Comparison of ENCODE assay signal across 13 mouse cellular contexts in the genomic region with DNA sequence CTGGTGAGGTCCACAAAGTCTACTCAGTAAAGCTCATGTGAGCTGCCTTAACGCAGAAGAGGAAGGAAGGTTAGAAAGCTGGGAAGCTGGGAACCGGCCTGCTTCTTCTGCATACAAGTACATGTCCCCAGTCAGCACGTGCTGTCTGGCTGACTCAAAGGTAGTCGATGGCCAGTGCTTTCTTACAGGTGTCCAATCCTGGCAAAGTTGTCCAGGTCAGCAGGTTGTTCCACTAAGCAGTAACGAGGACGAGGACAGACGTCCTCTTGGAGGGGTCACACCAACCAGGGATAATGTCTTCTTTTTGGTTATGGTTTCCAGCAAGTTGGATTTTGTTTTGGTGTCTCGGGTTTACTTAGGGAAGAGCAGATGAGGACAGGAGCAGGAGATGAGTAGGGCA. TPM values are rescaled to one million over a fixed set of nuclear protein-coding genes. Genes with fewer than 3 reads are reported as not detected.
A peak's percentile ranks its signal among the peaks of the same experiment; 100 is the strongest.
DNase-seq lines count a peak whose midpoint lies in the region; ATAC-seq and TF ChIP-seq lines count a peak whose summit lies in the region.
"Had no signal": no experiment of that assay in that cellular context is flagged by ENCODE, and none has a peak within 500 bp of the region (broad histone marks: within the 10 kb centered on the region; RNA-seq: fewer than 3 reads in every experiment).

No protein-coding gene starts in this region.

- ATAC-seq in heart, embryonic 15.5 days (replicated peaks; ENCODE audit: insufficient number of reproducible peaks, insufficient read depth, low FRiP score, low read depth), result no peak
- no peak for ATAC-seq in hindbrain, embryonic 11.5 days (ENCODE audit: low FRiP score)
- ATAC-seq in neural tube, embryonic 11.5 days (ENCODE audit: insufficient read depth, low FRiP score, low TSS enrichment), result no peak
- ATAC-seq: CD4-positive, CD25-positive, alpha-beta regulatory T cell, adult 4 months; midbrain, embryonic 15.5 days had no signal

- no peak for TF ChIP-seq POLR2A in heart, adult 2 months (IDR thresholded peaks at IDR 0.05; ENCODE audit: insufficient read depth, low read depth, low read length)
- no peak for TF ChIP-seq POLR2A in kidney, adult 2 months (IDR thresholded peaks at IDR 0.05; ENCODE audit: low read depth, low read length)

- H3K79me2 ChIP-seq in heart, adult 2 months (replicated peaks; ENCODE audit: control insufficient read depth, insufficient read depth, low read length), result no peaks in the 10 kb centered on the region

- no peak overlapping the region for H3K9ac ChIP-seq in heart, embryonic 15.5 days
- H3K9ac ChIP-seq in heart, adult 2 months (ENCODE audit: low read depth, low read length), result no peak overlapping the region
- peak overlapping the region; percentile 85 for H3K9ac ChIP-seq in hindbrain, embryonic 11.5 days (ENCODE audit: low read depth, low read length)
- H3K9ac ChIP-seq in neural tube, embryonic 11.5 days (ENCODE audit: low read length), result peak overlapping the region; percentile 97
- H3K9ac ChIP-seq: midbrain, embryonic 15.5 days had no signal

- H3K27ac ChIP-seq in heart, embryonic 15.5 days, result no peak overlapping the region; the same call in 1 of the 2 replicates
- H3K27ac ChIP-seq in heart, adult 2 months, result no peak overlapping the region
- H3K27ac ChIP-seq in hindbrain, embryonic 11.5 days (ENCODE audit: low read depth, low read length), result peak overlapping the region; percentile 95
- H3K27ac ChIP-seq in kidney, adult 2 months (ENCODE audit: insufficient read depth, low read depth, low read length), result peak overlapping the region; percentile 19
- peak overlapping the region; percentile 100 for H3K27ac ChIP-seq in neural tube, embryonic 11.5 days (ENCODE audit: low read depth, low read length)
- H3K27ac ChIP-seq: midbrain, embryonic 15.5 days had no signal

- peaks cover 22% of the 10 kb centered on the region for H3K4me1 ChIP-seq in heart, embryonic 15.5 days (replicated peaks)
- H3K4me1 ChIP-seq in heart, adult 2 months (ENCODE audit: control insufficient read depth, insufficient read depth, low read length), result no peaks in the 10 kb centered on the region
- peaks cover 2% of the 10 kb centered on the region; the same call in 1 of the 2 replicates for H3K4me1 ChIP-seq in hindbrain, embryonic 11.5 days (replicated peaks; ENCODE audit: control insufficient read depth, insufficient read depth, low read length)
- peaks cover 31% of the 10 kb centered on the region for H3K4me1 ChIP-seq in kidney, adult 2 months (ENCODE audit: control insufficient read depth, insufficient read depth, low read length)
- H3K4me1 ChIP-seq in neural tube, embryonic 11.5 days (ENCODE audit: control insufficient read depth, insufficient read depth, low read length), result peaks cover 63% of the 10 kb centered on the region

- peaks cover 100% of the 10 kb centered on the region for H3K27me3 ChIP-seq in heart, embryonic 15.5 days
- peaks cover 20% of the 10 kb centered on the region for H3K27me3 ChIP-seq in heart, adult 2 months (ENCODE audit: control insufficient read depth, insufficient read depth, low read length)
- H3K27me3 ChIP-seq in hindbrain, embryonic 11.5 days (ENCODE audit: control insufficient read depth, insufficient read depth, low read length), result peaks cover 79% of the 10 kb centered on the region
- no peaks in the 10 kb centered on the region for H3K27me3 ChIP-seq in kidney, adult 2 months (replicated peaks; ENCODE audit: control insufficient read depth, insufficient read depth, low read length)
- no peaks in the 10 kb centered on the region for H3K27me3 ChIP-seq in neural tube, embryonic 11.5 days (ENCODE audit: control insufficient read depth, insufficient read depth, low read length)

- TF ChIP-seq CTCF in heart, adult 2 months (IDR thresholded peaks at IDR 0.05), result no peak
- no peak for TF ChIP-seq CTCF in kidney, adult 2 months (conservative IDR thresholded peaks at IDR 0.05; ENCODE audit: insufficient read depth, insufficient read length, low read depth, low read length)

- no peak for TF ChIP-seq EP300 in heart, adult 2 months (IDR thresholded peaks at IDR 0.05; ENCODE audit: insufficient read depth, low read depth, low read length)

- no peak overlapping the region for H3K4me3 ChIP-seq in heart, embryonic 15.5 days
- no peak overlapping the region for H3K4me3 ChIP-seq in heart, adult 2 months
- peak overlapping the region; percentile 49 for H3K4me3 ChIP-seq in hindbrain, embryonic 11.5 days (ENCODE audit: low read depth, low read length)
- no peak overlapping the region for H3K4me3 ChIP-seq in kidney, adult 2 months (ENCODE audit: insufficient read depth, low read depth, low read length)
- H3K4me3 ChIP-seq in neural tube, embryonic 11.5 days (ENCODE audit: low read depth, low read length), result peak overlapping the region; percentile 85
- H3K4me3 ChIP-seq: midbrain, embryonic 15.5 days had no signal

- 18% methylated on average over 8 of the region's 8 CpGs for WGBS in heart, embryonic 15.5 days
- WGBS in heart, adult 2 months, result 17% methylated on average over 8 of the region's 8 CpGs
- 9% methylated on average over 8 of the region's 8 CpGs for WGBS in hindbrain, embryonic 11.5 days
- 41% methylated on average over 8 of the region's 8 CpGs for WGBS in kidney, adult 2 months
- 10% methylated on average over 8 of the region's 8 CpGs for whole genome bisulfite sequencing in neural tube, embryonic 11.5 days

- H3K36me3 ChIP-seq in heart, embryonic 15.5 days, result no peaks in the 10 kb centered on the region
- H3K36me3 ChIP-seq in heart, adult 2 months (ENCODE audit: control insufficient read depth, insufficient read depth, low read length), result no peaks in the 10 kb centered on the region
- no peaks in the 10 kb centered on the region for H3K36me3 ChIP-seq in hindbrain, embryonic 11.5 days (ENCODE audit: control insufficient read depth, insufficient read depth, low read length)
- no peaks in the 10 kb centered on the region for H3K36me3 ChIP-seq in kidney, adult 2 months (ENCODE audit: control insufficient read depth, insufficient read depth, low read length)
- peaks cover 2% of the 10 kb centered on the region; the same call in 1 of the 2 replicates for H3K36me3 ChIP-seq in neural tube, embryonic 11.5 days (ENCODE audit: control insufficient read depth, insufficient read depth, low read length)
- H3K36me3 ChIP-seq: midbrain, embryonic 15.5 days had no signal

- no peaks in the 10 kb centered on the region for H3K9me3 ChIP-seq in heart, embryonic 15.5 days (replicated peaks)
- no peaks in the 10 kb centered on the region for H3K9me3 ChIP-seq in hindbrain, embryonic 11.5 days (ENCODE audit: control insufficient read depth, low read length)
- no peaks in the 10 kb centered on the region for H3K9me3 ChIP-seq in neural tube, embryonic 11.5 days (ENCODE audit: control insufficient read depth, low read length)
- H3K9me3 ChIP-seq: midbrain, embryonic 15.5 days had no signal

- intact Hi-C loops in heart, adult 2 months (cut with DNase I), result loop anchor here (2.0 to 5.0 kb wide), 2 partner anchors 31 to 103 kb away; partner anchors contain the start of gene Hoxa1

- peak overlapping the region; percentile 81; the same call in 1 of the 2 replicates for H3K4me2 ChIP-seq in heart, embryonic 15.5 days
- H3K4me2 ChIP-seq in hindbrain, embryonic 11.5 days (replicated peaks; ENCODE audit: low read depth, low read length), result peak overlapping the region; percentile 62
- peak overlapping the region; percentile 92 for H3K4me2 ChIP-seq in neural tube, embryonic 11.5 days (ENCODE audit: low read depth)
- H3K4me2 ChIP-seq: midbrain, embryonic 15.5 days had no signal

- no peak for DNase-seq in heart, adult 2 months
- no peak for DNase-seq in hindbrain, embryonic 11.5 days (ENCODE audit: low spot score)
- peak; percentile 64 for DNase-seq in kidney, adult 2 months
- DNase-seq in neural tube, embryonic 11.5 days (ENCODE audit: low spot score), result peak; percentile 41
- no peak for DNase-seq in adrenal gland, postnatal 4 days (ENCODE audit: low spot score in 2 of 2)
- DNase-seq in layer of hippocampus, adult 18-20 months (ENCODE audit: low spot score in 2 of 2), result no peak
- no peak for DNase-seq in cerebellum, postnatal 10 days
- DNase-seq: adrenal gland, postnatal 36 days; cerebellum, postnatal 36 days; thymus, postnatal 14 days had no signal

RNA-seq across cellular contexts. Expression of gene Hoxa4, which starts 1.6 kb away (rescaled TPM):
- 0.43 and 0.77 TPM in 2 replicates for polyA plus RNA-seq in heart, embryonic 15.5 days (2015; fragmentation: Nextera tagmentation; extraction: Ambion mirVana)
- total RNA-seq in heart, adult 2 months (2021), result under 1 TPM; 0.14 to 0.34 TPM
- 0.76 and 0.84 TPM in 2 replicates for polyA plus RNA-seq in heart, adult 2 months (2012; rRNA removed)
- polyA plus RNA-seq in hindbrain, embryonic 11.5 days (2014; fragmentation: Nextera tagmentation; extraction: Ambion mirVana), result 11.9 and 12.8 TPM in 2 replicates
- polyA plus RNA-seq in kidney, adult 2 months (2012; rRNA removed), result 2.8 TPM in 2 replicates
- 10.2 and 11.7 TPM in 2 replicates for polyA plus RNA-seq in neural tube, embryonic 11.5 days (2014; fragmentation: Nextera tagmentation; extraction: Ambion mirVana)
- 1 to 10 TPM; 6.5 to 7.3 TPM for total RNA-seq in adrenal gland, postnatal 4 days (2021)
- total RNA-seq in layer of hippocampus, adult 18-20 months (2021), result not detected
- polyA plus RNA-seq: CD4-positive, CD25-positive, alpha-beta regulatory T cell, adult 4 months; midbrain, embryonic 15.5 days had no signal

RNA-seq across cellular contexts. Expression of gene 5730596B20Rik, which starts 12.6 kb away (rescaled TPM):
- 0.33 and 0.68 TPM in 2 replicates for polyA plus RNA-seq in heart, embryonic 15.5 days (2015; fragmentation: Nextera tagmentation; extraction: Ambion mirVana)
- not detected for total RNA-seq in heart, adult 2 months (2021)
- not detected in 2 replicates for polyA plus RNA-seq in heart, adult 2 months (2012; rRNA removed)
- polyA plus RNA-seq in hindbrain, embryonic 11.5 days (2014; fragmentation: Nextera tagmentation; extraction: Ambion mirVana), result 4.9 and 5.4 TPM in 2 replicates
- 0.19 and 0.22 TPM in 2 replicates for polyA plus RNA-seq in kidney, adult 2 months (2012; rRNA removed)
- 4.1 and 4.5 TPM in 2 replicates for polyA plus RNA-seq in neural tube, embryonic 11.5 days (2014; fragmentation: Nextera tagmentation; extraction: Ambion mirVana)
- total RNA-seq in adrenal gland, postnatal 4 days (2021), result 1 to 10 TPM; 1.0 to 1.6 TPM
- not detected for total RNA-seq in layer of hippocampus, adult 18-20 months (2021)
- polyA plus RNA-seq: CD4-positive, CD25-positive, alpha-beta regulatory T cell, adult 4 months; midbrain, embryonic 15.5 days had no signal

RNA-seq across cellular contexts. Expression of gene Hoxa5, which starts 14.5 kb away (rescaled TPM):
- 2.3 and 6.3 TPM in 2 replicates for polyA plus RNA-seq in heart, embryonic 15.5 days (2015; fragmentation: Nextera tagmentation; extraction: Ambion mirVana)
- under 1 TPM; 0.26 to 0.45 TPM for total RNA-seq in heart, adult 2 months (2021)
- polyA plus RNA-seq in heart, adult 2 months (2012; rRNA removed), result 0.94 and 0.96 TPM in 2 replicates
- 23.8 and 39.3 TPM in 2 replicates for polyA plus RNA-seq in hindbrain, embryonic 11.5 days (2014; fragmentation: Nextera tagmentation; extraction: Ambion mirVana)
- polyA plus RNA-seq in kidney, adult 2 months (2012; rRNA removed), result 6.9 and 8.1 TPM in 2 replicates
- polyA plus RNA-seq in neural tube, embryonic 11.5 days (2014; fragmentation: Nextera tagmentation; extraction: Ambion mirVana), result 53.4 and 56.5 TPM in 2 replicates
- total RNA-seq in adrenal gland, postnatal 4 days (2021), result 10 to 100 TPM; 25.9 TPM
- total RNA-seq in layer of hippocampus, adult 18-20 months (2021), result not detected
- polyA plus RNA-seq: CD4-positive, CD25-positive, alpha-beta regulatory T cell, adult 4 months; midbrain, embryonic 15.5 days had no signal

RNA-seq across cellular contexts. Expression of gene Hoxa6, which starts 18.6 kb away (rescaled TPM):
- polyA plus RNA-seq in heart, embryonic 15.5 days (2015; fragmentation: Nextera tagmentation; extraction: Ambion mirVana), result 0.27 TPM in 1 of 2 replicates, not detected in the other
- not detected for total RNA-seq in heart, adult 2 months (2021)
- polyA plus RNA-seq in heart, adult 2 months (2012; rRNA removed), result not detected in 2 replicates
- polyA plus RNA-seq in hindbrain, embryonic 11.5 days (2014; fragmentation: Nextera tagmentation; extraction: Ambion mirVana), result 2.1 and 11.6 TPM in 2 replicates
- polyA plus RNA-seq in kidney, adult 2 months (2012; rRNA removed), result 2.4 and 3.4 TPM in 2 replicates
- 16.0 and 18.8 TPM in 2 replicates for polyA plus RNA-seq in neural tube, embryonic 11.5 days (2014; fragmentation: Nextera tagmentation; extraction: Ambion mirVana)
- 10 to 100 TPM in 1 of 2 experiments, 1 to 10 TPM in 1; 6.7 to 10.6 TPM for total RNA-seq in adrenal gland, postnatal 4 days (2021)
- not detected for total RNA-seq in layer of hippocampus, adult 18-20 months (2021)
- polyA plus RNA-seq: CD4-positive, CD25-positive, alpha-beta regulatory T cell, adult 4 months; midbrain, embryonic 15.5 days had no signal

RNA-seq across cellular contexts. Expression of gene Hoxa3, which starts 23.2 kb away (rescaled TPM):
- 0.89 and 2.4 TPM in 2 replicates for polyA plus RNA-seq in heart, embryonic 15.5 days (2015; fragmentation: Nextera tagmentation; extraction: Ambion mirVana)
- total RNA-seq in heart, adult 2 months (2021), result under 1 TPM; 0.55 to 0.76 TPM
- polyA plus RNA-seq in heart, adult 2 months (2012; rRNA removed), result 0.53 and 1.3 TPM in 2 replicates
- 13.3 and 14.2 TPM in 2 replicates for polyA plus RNA-seq in hindbrain, embryonic 11.5 days (2014; fragmentation: Nextera tagmentation; extraction: Ambion mirVana)
- polyA plus RNA-seq in kidney, adult 2 months (2012; rRNA removed), result 7.4 and 7.6 TPM in 2 replicates
- polyA plus RNA-seq in neural tube, embryonic 11.5 days (2014; fragmentation: Nextera tagmentation; extraction: Ambion mirVana), result 20.2 TPM in 2 replicates
- 10 to 100 TPM; 13.3 to 15.6 TPM for total RNA-seq in adrenal gland, postnatal 4 days (2021)
- not detected for total RNA-seq in layer of hippocampus, adult 18-20 months (2021)
- polyA plus RNA-seq: midbrain, embryonic 15.5 days had no signal

Comparison
In these comparisons a context has a peak if more than half of its experiments do, and no peak if none do; other contexts are left out.
1. H3K27ac ChIP-seq: peak in hindbrain, embryonic 11.5 days (single experiment), kidney, adult 2 months (single experiment) and neural tube, embryonic 11.5 days (single experiment); none in heart, embryonic 15.5 days (single experiment) and heart, adult 2 months (single experiment).
2. H3K4me3 ChIP-seq: peak in hindbrain, embryonic 11.5 days (single experiment) and neural tube, embryonic 11.5 days (single experiment); none in heart, embryonic 15.5 days (single experiment), heart, adult 2 months (single experiment) and kidney, adult 2 months (single experiment).
3. H3K9ac ChIP-seq: peak in hindbrain, embryonic 11.5 days (single experiment) and neural tube, embryonic 11.5 days (single experiment); none in heart, embryonic 15.5 days (single experiment) and heart, adult 2 months (single experiment).
4. DNase-seq: peak in kidney, adult 2 months (single experiment) and neural tube, embryonic 11.5 days (single experiment); none in heart, adult 2 months (0 of 2), hindbrain, embryonic 11.5 days (single experiment), adrenal gland, postnatal 4 days (0 of 2), layer of hippocampus, adult 18-20 months (0 of 2) and cerebellum, postnatal 10 days (0 of 2).
5. Peak in every context shown above with its lines, with median percentiles within 50 percentile points of each other: H3K4me2 ChIP-seq.